In genomic region chr13:49355461-49356061, GRCm38 (mm10) we compare ENCODE assay signal across 16 mouse cellular contexts. TPM values are rescaled to one million over a fixed set of nuclear protein-coding genes. Genes with fewer than 3 reads are reported as not detected.
DNase-seq lines count a peak whose midpoint lies in the region; ATAC-seq and TF ChIP-seq lines count a peak whose summit lies in the region.
"Had no signal": no experiment of that assay in that cellular context is flagged by ENCODE, and none has a peak within 500 bp of the region (broad histone marks: within the 10 kb centered on the region; RNA-seq: fewer than 3 reads in every experiment).

No protein-coding gene starts in this region.

- H3K4me2 ChIP-seq in heart, embryonic 11.5 days, result no peak overlapping the region
- H3K4me2 ChIP-seq: forebrain, embryonic 13.5 days; limb, embryonic 13.5 days; midbrain, embryonic 12.5 days had no signal

- peaks cover 28% of the 10 kb centered on the region for H3K4me1 ChIP-seq in heart, embryonic 11.5 days (ENCODE audit: control insufficient read depth, insufficient read depth, low read length)

- peak; percentile 66 to 74 for DNase-seq in heart, adult 18-20 months
- DNase-seq in layer of hippocampus, adult 2 months (ENCODE audit: low spot score in 2 of 2), result no peak
- DNase-seq in layer of hippocampus, postnatal 25 days (ENCODE audit: extremely low spot score in 1 of 2, low spot score in 1 of 2), result no peak
- DNase-seq in heart, adult 9 months (ENCODE audit: low spot score in 2 of 2), result peak; percentile 54 to 57
- no peak for DNase-seq in right cerebral cortex, postnatal 10 days (ENCODE audit: low spot score in 2 of 2)
- DNase-seq in thymus, postnatal 25 days, result no peak
- DNase-seq: gastrocnemius, postnatal 25 days; layer of hippocampus, adult 9-11 months had no signal

- no peak for TF ChIP-seq CTCF in layer of hippocampus, adult 2 months (conservative IDR thresholded peaks at IDR 0.05)

- H3K9ac ChIP-seq in heart, embryonic 11.5 days (ENCODE audit: low read depth, low read length), result no peak overlapping the region
- H3K9ac ChIP-seq: forebrain, embryonic 13.5 days; limb, embryonic 13.5 days; liver, embryonic 14.5 days; midbrain, embryonic 12.5 days had no signal

- H3K27me3 ChIP-seq in heart, embryonic 11.5 days (ENCODE audit: control insufficient read depth, insufficient read depth, low read length), result no peaks in the 10 kb centered on the region
- H3K27me3 ChIP-seq: CH12.LX; forebrain, embryonic 13.5 days; limb, embryonic 13.5 days; midbrain, embryonic 12.5 days had no signal

- peaks cover 2% of the 10 kb centered on the region; the same call in 1 of the 2 replicates for H3K36me3 ChIP-seq in heart, embryonic 11.5 days (ENCODE audit: control insufficient read depth, insufficient read depth, low read length)
- H3K36me3 ChIP-seq: midbrain, embryonic 12.5 days had no signal

- 83% methylated on average over 11 of the region's 11 CpGs for WGBS in heart, embryonic 11.5 days (ENCODE audit: insufficient replicate concordance)

- no peak overlapping the region for H3K27ac ChIP-seq in heart, embryonic 11.5 days (ENCODE audit: low read depth, low read length)
- H3K27ac ChIP-seq in layer of hippocampus, adult 2 months, result peak overlapping the region; percentile 32; the same call in 1 of the 2 replicates
- H3K27ac ChIP-seq: forebrain, embryonic 13.5 days; limb, embryonic 13.5 days; liver, embryonic 14.5 days; macrophage; midbrain, embryonic 12.5 days had no signal

- no peak; the same call in 1 of the 2 replicates for ATAC-seq in heart, embryonic 11.5 days (replicated peaks; ENCODE audit: insufficient number of reproducible peaks, low FRiP score, low TSS enrichment)
- peak; percentile 54 for ATAC-seq in megakaryocyte, adult 5-6 weeks (ENCODE audit: poor library complexity, severe bottlenecking)
- ATAC-seq: forebrain, embryonic 13.5 days had no signal

- H3K9me3 ChIP-seq in heart, embryonic 11.5 days (replicated peaks; ENCODE audit: control insufficient read depth, low read length), result no peaks in the 10 kb centered on the region
- H3K9me3 ChIP-seq: forebrain, embryonic 13.5 days; limb, embryonic 13.5 days; midbrain, embryonic 12.5 days had no signal

- H3K4me3 ChIP-seq in heart, embryonic 11.5 days (ENCODE audit: low read depth, low read length), result no peak overlapping the region
- no peak overlapping the region for H3K4me3 ChIP-seq in layer of hippocampus, adult 2 months
- H3K4me3 ChIP-seq: forebrain, embryonic 13.5 days; limb, embryonic 13.5 days; midbrain, embryonic 12.5 days had no signal

RNA-seq across cellular contexts. Expression of gene Bicd2, which starts 14.2 kb away (rescaled TPM):
- 10 to 100 TPM; 67.3 to 73.9 TPM for total RNA-seq in heart, adult 18-20 months (2021)
- polyA plus RNA-seq in heart, embryonic 11.5 days (2014; fragmentation: Nextera tagmentation; extraction: Ambion mirVana), result 34.0 and 42.8 TPM in 2 replicates
- 10 to 100 TPM; 55.2 to 55.3 TPM for total RNA-seq in layer of hippocampus, adult 2 months (2021)
- total RNA-seq in layer of hippocampus, postnatal 25 days (2021), result 10 to 100 TPM; 47.1 to 53.5 TPM
- total RNA-seq in megakaryocyte, adult 5-6 weeks (2015), result 14.9 and 15.3 TPM in 2 replicates
- 24.7 and 27.7 TPM in 2 replicates for total RNA-seq in megakaryocyte, adult 5-6 weeks (2017)

RNA-seq across cellular contexts. Expression of gene Fgd3, which starts 35.5 kb away (rescaled TPM):
- total RNA-seq in heart, adult 18-20 months (2021), result 1 to 10 TPM; 1.2 to 2.4 TPM
- 0.10 and 0.64 TPM in 2 replicates for polyA plus RNA-seq in heart, embryonic 11.5 days (2014; fragmentation: Nextera tagmentation; extraction: Ambion mirVana)
- 1 to 10 TPM; 5.6 to 7.1 TPM for total RNA-seq in layer of hippocampus, adult 2 months (2021)
- total RNA-seq in layer of hippocampus, postnatal 25 days (2021), result 1 to 10 TPM; 6.2 to 7.7 TPM
- 10.7 and 12.2 TPM in 2 replicates for total RNA-seq in megakaryocyte, adult 5-6 weeks (2015)
- 26.1 and 30.9 TPM in 2 replicates for total RNA-seq in megakaryocyte, adult 5-6 weeks (2017)

Comparison
In these comparisons a context has a peak if more than half of its experiments do, and no peak if none do; other contexts are left out.
1. DNase-seq: peak in heart, adult 18-20 months (2 of 2) and heart, adult 9 months (2 of 2); none in layer of hippocampus, adult 2 months (0 of 2), layer of hippocampus, postnatal 25 days (0 of 2), right cerebral cortex, postnatal 10 days (0 of 2) and thymus, postnatal 25 days (single experiment).